Mouse (Mus musculus): ENCODE measurements around the gene Vangl1. TPM values are rescaled to one million over a fixed set of nuclear protein-coding genes. Genes with fewer than 3 reads are reported as not detected.

The Vangl1 gene
- polyA plus RNA-seq, 1 experiment = 25.4 TPM

- TF ChIP-seq CTCF (IDR thresholded peaks at IDR 0.05; ENCODE audit: control insufficient read depth, insufficient read depth, insufficient read length) = no peak
- no peak for TF ChIP-seq MYOD1 (IDR thresholded peaks at IDR 0.05; ENCODE audit: control insufficient read depth, insufficient read length, low read depth)
- no peak for TF ChIP-seq MAX (IDR thresholded peaks at IDR 0.05)
- TF ChIP-seq MYOG (IDR thresholded peaks at IDR 0.05; ENCODE audit: control insufficient read depth, extremely low read depth, insufficient read length) = no peak
- TF ChIP-seq FOSL1 (IDR thresholded peaks at IDR 0.05; ENCODE audit: insufficient read depth, low read length, poor library complexity, severe bottlenecking) = no peak
- TF ChIP-seq USF1 (IDR thresholded peaks at IDR 0.05; ENCODE audit: low read depth) = no peak
- TF ChIP-seq CEBPB (IDR thresholded peaks at IDR 0.05; ENCODE audit: low read depth) = no peak
- no peaks in the 10 kb centered on the region for H3K27me3 ChIP-seq (ENCODE audit: control insufficient read depth, insufficient read depth, insufficient read length)
- H3ac ChIP-seq (ENCODE audit: control insufficient read depth, insufficient read length, low read depth) = no peak overlapping the region
- no peak overlapping the region for H3K4me3 ChIP-seq (ENCODE audit: insufficient read depth, poor library complexity, severe bottlenecking)
- H3K79me3 ChIP-seq (ENCODE audit: low read depth) = peaks cover 57% of the 10 kb centered on the region
- peaks cover 28% of the 10 kb centered on the region for H3K36me3 ChIP-seq (ENCODE audit: control insufficient read depth, insufficient read depth)
- H3K79me2 ChIP-seq (ENCODE audit: control insufficient read depth, insufficient read depth) = peaks cover 84% of the 10 kb centered on the region
Measured at GRCm38 (mm10) chr3:102198446-102198845, 6.0 kb downstream of the Vangl1 start.

GRCm38 (mm10) chr3:102197746-102198145, 6.7 kb downstream of the Vangl1 start:
- peaks cover 28% of the 10 kb centered on the region for H3K36me3 ChIP-seq (ENCODE audit: control insufficient read depth, insufficient read depth)
- no peak overlapping the region for H3ac ChIP-seq (ENCODE audit: control insufficient read depth, insufficient read length, low read depth)
- H3K4me3 ChIP-seq (ENCODE audit: insufficient read depth, poor library complexity, severe bottlenecking) = no peak overlapping the region
- peaks cover 51% of the 10 kb centered on the region for H3K79me3 ChIP-seq (ENCODE audit: low read depth)
- no peaks in the 10 kb centered on the region for H3K27me3 ChIP-seq (ENCODE audit: control insufficient read depth, insufficient read depth, insufficient read length)
- H3K79me2 ChIP-seq (ENCODE audit: control insufficient read depth, insufficient read depth) = peaks cover 84% of the 10 kb centered on the region
- no peak for TF ChIP-seq CTCF (IDR thresholded peaks at IDR 0.05; ENCODE audit: control insufficient read depth, insufficient read depth, insufficient read length)
- no peak for TF ChIP-seq MYOD1 (IDR thresholded peaks at IDR 0.05; ENCODE audit: control insufficient read depth, insufficient read length, low read depth)
- TF ChIP-seq MYOG (IDR thresholded peaks at IDR 0.05; ENCODE audit: control insufficient read depth, extremely low read depth, insufficient read length) = no peak
- TF ChIP-seq MAX (IDR thresholded peaks at IDR 0.05) = no peak
- TF ChIP-seq CEBPB (IDR thresholded peaks at IDR 0.05; ENCODE audit: low read depth) = no peak
- no peak for TF ChIP-seq FOSL1 (IDR thresholded peaks at IDR 0.05; ENCODE audit: insufficient read depth, low read length, poor library complexity, severe bottlenecking)
- TF ChIP-seq USF1 (IDR thresholded peaks at IDR 0.05; ENCODE audit: low read depth) = no peak

GRCm38 (mm10) chr3:102197152-102197551, 7.3 kb downstream of the Vangl1 start:
- Histone ChIP-seq H3ac (ENCODE audit: control insufficient read depth, insufficient read length, low read depth) (no peak overlapping the region), H3K4me3 (ENCODE audit: insufficient read depth, poor library complexity, severe bottlenecking) (no peak overlapping the region), H3K79me2 (ENCODE audit: control insufficient read depth, insufficient read depth) (peaks cover 84% of the 10 kb centered on the region), H3K27me3 (ENCODE audit: control insufficient read depth, insufficient read depth, insufficient read length) (no peaks in the 10 kb centered on the region), H3K79me3 (ENCODE audit: low read depth) (peaks cover 47% of the 10 kb centered on the region), H3K36me3 (ENCODE audit: control insufficient read depth, insufficient read depth) (peaks cover 28% of the 10 kb centered on the region)
- TF ChIP-seq MYOD1 (IDR thresholded peaks at IDR 0.05; ENCODE audit: control insufficient read depth, insufficient read length, low read depth) (no peak), MYOG (IDR thresholded peaks at IDR 0.05; ENCODE audit: control insufficient read depth, extremely low read depth, insufficient read length) (no peak), FOSL1 (IDR thresholded peaks at IDR 0.05; ENCODE audit: insufficient read depth, low read length, poor library complexity, severe bottlenecking) (no peak), MAX (IDR thresholded peaks at IDR 0.05) (no peak), CEBPB (IDR thresholded peaks at IDR 0.05; ENCODE audit: low read depth) (no peak), CTCF (IDR thresholded peaks at IDR 0.05; ENCODE audit: control insufficient read depth, insufficient read depth, insufficient read length) (no peak), USF1 (IDR thresholded peaks at IDR 0.05; ENCODE audit: low read depth) (no peak)

- no peak for TF ChIP-seq CTCF (IDR thresholded peaks at IDR 0.05; ENCODE audit: control insufficient read depth, insufficient read depth, insufficient read length)
- no peak for TF ChIP-seq FOSL1 (IDR thresholded peaks at IDR 0.05; ENCODE audit: insufficient read depth, low read length, poor library complexity, severe bottlenecking)
- TF ChIP-seq MYOD1 (IDR thresholded peaks at IDR 0.05; ENCODE audit: control insufficient read depth, insufficient read length, low read depth) = no peak
- TF ChIP-seq USF1 (IDR thresholded peaks at IDR 0.05; ENCODE audit: low read depth) = no peak
- TF ChIP-seq CEBPB (IDR thresholded peaks at IDR 0.05; ENCODE audit: low read depth) = no peak
- TF ChIP-seq MYOG (IDR thresholded peaks at IDR 0.05; ENCODE audit: control insufficient read depth, extremely low read depth, insufficient read length) = no peak
- TF ChIP-seq MAX (IDR thresholded peaks at IDR 0.05) = no peak
- peaks cover 84% of the 10 kb centered on the region for H3K79me2 ChIP-seq (ENCODE audit: control insufficient read depth, insufficient read depth)
- H3K36me3 ChIP-seq (ENCODE audit: control insufficient read depth, insufficient read depth) = peaks cover 28% of the 10 kb centered on the region
- no peaks in the 10 kb centered on the region for H3K27me3 ChIP-seq (ENCODE audit: control insufficient read depth, insufficient read depth, insufficient read length)
- H3ac ChIP-seq (ENCODE audit: control insufficient read depth, insufficient read length, low read depth) = no peak overlapping the region
- no peak overlapping the region for H3K4me3 ChIP-seq (ENCODE audit: insufficient read depth, poor library complexity, severe bottlenecking)
- peaks cover 40% of the 10 kb centered on the region for H3K79me3 ChIP-seq (ENCODE audit: low read depth)
Measured at GRCm38 (mm10) chr3:102196166-102196565, 8.3 kb downstream of the Vangl1 start.

- TF ChIP-seq CTCF (IDR thresholded peaks at IDR 0.05; ENCODE audit: control insufficient read depth, insufficient read depth, insufficient read length) = no peak
- TF ChIP-seq FOSL1 (IDR thresholded peaks at IDR 0.05; ENCODE audit: insufficient read depth, low read length, poor library complexity, severe bottlenecking) = no peak
- no peak for TF ChIP-seq MYOG (IDR thresholded peaks at IDR 0.05; ENCODE audit: control insufficient read depth, extremely low read depth, insufficient read length)
- TF ChIP-seq MAX (IDR thresholded peaks at IDR 0.05) = no peak
- no peak for TF ChIP-seq USF1 (IDR thresholded peaks at IDR 0.05; ENCODE audit: low read depth)
- TF ChIP-seq MYOD1 (IDR thresholded peaks at IDR 0.05; ENCODE audit: control insufficient read depth, insufficient read length, low read depth) = no peak
- no peak for TF ChIP-seq CEBPB (IDR thresholded peaks at IDR 0.05; ENCODE audit: low read depth)
- H3K27me3 ChIP-seq (ENCODE audit: control insufficient read depth, insufficient read depth, insufficient read length) = no peaks in the 10 kb centered on the region
- H3K4me3 ChIP-seq (ENCODE audit: insufficient read depth, poor library complexity, severe bottlenecking) = no peak overlapping the region
- no peak overlapping the region for H3ac ChIP-seq (ENCODE audit: control insufficient read depth, insufficient read length, low read depth)
- peaks cover 28% of the 10 kb centered on the region for H3K36me3 ChIP-seq (ENCODE audit: control insufficient read depth, insufficient read depth)
- peaks cover 84% of the 10 kb centered on the region for H3K79me2 ChIP-seq (ENCODE audit: control insufficient read depth, insufficient read depth)
- H3K79me3 ChIP-seq (ENCODE audit: low read depth) = peaks cover 40% of the 10 kb centered on the region
Measured at GRCm38 (mm10) chr3:102195762-102196161, 8.7 kb downstream of the Vangl1 start.
